Mouse (Mus musculus) ES-E14 (cell line): ENCODE data around the gene Lcn4.

ENCODE experiments used
- HCFC1 ChIP-seq: IDR thresholded peaks from 2 replicates; pipeline ENCODE4 v1.6.1; 2012; ENCODE audit warnings: low read length, inconsistent platforms, borderline replicate concordance; ENCODE audit not compliant: insufficient read depth
- ZNF384 ChIP-seq: IDR thresholded peaks from 2 replicates; pipeline ENCODE4 v1.6.1; 2012; ENCODE audit warnings: low read depth, low read length, inconsistent platforms

DNA sequence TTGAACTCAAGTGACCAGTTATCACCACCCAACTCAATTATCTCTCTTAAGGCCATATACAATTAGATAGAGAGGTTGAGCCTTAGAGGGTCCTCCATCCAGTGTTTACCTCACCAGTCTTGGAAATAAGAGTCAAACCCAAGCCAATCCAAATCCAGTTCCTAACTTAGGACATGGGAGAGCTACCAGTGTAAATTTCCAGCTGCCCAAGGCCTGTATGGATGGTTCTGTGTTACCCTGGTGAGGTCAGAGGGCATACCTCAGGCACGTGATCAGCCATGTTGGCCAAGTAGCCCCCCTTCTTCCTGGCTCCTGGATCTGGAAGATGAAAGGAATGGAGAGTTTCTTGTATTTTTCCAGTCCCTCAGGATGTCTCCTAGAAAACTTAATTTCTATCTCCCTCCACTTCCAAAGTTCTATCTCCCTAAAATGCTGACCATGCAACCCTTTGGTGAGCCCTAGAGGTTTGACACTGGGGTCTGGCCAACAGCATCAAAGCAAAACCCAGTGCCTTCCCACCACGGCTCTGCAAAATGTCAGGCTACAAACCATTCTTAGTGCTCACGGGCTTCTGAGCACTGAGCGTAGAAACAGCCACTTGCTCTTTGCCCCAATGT lies 33.7 kb downstream of the Lcn4 start:
- TF ChIP-seq ZNF384 (no peak), HCFC1 (no peak)
